Mouse (Mus musculus): ENCODE measurements around the gene Idh1. TPM values are rescaled to one million over a fixed set of nuclear protein-coding genes. Genes with fewer than 3 reads are reported as not detected.
A peak's percentile ranks its signal among the peaks of the same experiment; 100 is the strongest.

The Idh1 gene
- total RNA-seq, 1 experiment from 2014 or later: 387 TPM

- peak; percentile 24 for DNase-seq
Observed at GRCm38 (mm10) chr1:65112807-65113196, 73.5 kb downstream of the Idh1 start.

- peak; percentile 88 for DNase-seq
Observed at GRCm38 (mm10) chr1:65112031-65112806, 74.1 kb downstream of the Idh1 start.

- DNase-seq: no peak
Observed at GRCm38 (mm10) chr1:65109756-65110435, 76.4 kb downstream of the Idh1 start.

GRCm38 (mm10) chr1:65109196-65109595, 77.1 kb downstream of the Idh1 start:
- DNase-seq: no peak

Other genes with a start within 250 kb of the Idh1 start
- 19.2 and 20.4 TPM in 2 replicates for gene Plekhm3, start 229.7 kb downstream of the Idh1 start, total RNA-seq (2021)
- 426 and 514 TPM in 2 replicates for gene Akr1cl, start 153.7 kb downstream of the Idh1 start, total RNA-seq (2021)
- gene Cryge, start 135.4 kb downstream of the Idh1 start, total RNA-seq (2021): not detected in 2 replicates
- gene Crygd, start 123.0 kb downstream of the Idh1 start, total RNA-seq (2021): not detected in 2 replicates
- gene Crygc, start 112.8 kb downstream of the Idh1 start, total RNA-seq (2021): not detected in 2 replicates
- gene Crygb, start 104.2 kb downstream of the Idh1 start, total RNA-seq (2021): not detected in 2 replicates
- not detected in 2 replicates for gene Cryga, start 83.1 kb downstream of the Idh1 start, total RNA-seq (2021)
- not detected in 2 replicates for gene Gm28845, start 66.9 kb downstream of the Idh1 start, total RNA-seq (2021)
- not detected in 2 replicates for gene D630023F18Rik, start 63.3 kb downstream of the Idh1 start, total RNA-seq (2021)
- gene Pikfyve, start 183 bp upstream of the Idh1 start, total RNA-seq (2021): 27.9 TPM in 2 replicates
- gene Pth2r, start 95.6 kb upstream of the Idh1 start, total RNA-seq (2021): not detected in 2 replicates